Mouse (Mus musculus) C2C12 (cell line): ENCODE measurements at regions not wholly inside any gene's neighbourhood (a gene's known extent, or its start where the extent isn't known, plus 50 kb on each side); places are given as distances from the start of the nearest gene placed in this dataset.

Source experiments
- CEBPB ChIP-seq: IDR thresholded peaks from one replicate; pipeline ENCODE4 v1.6.1; 2011; ENCODE audit warnings: low read depth, mild to moderate bottlenecking, control low read depth, moderate library complexity
- CTCF ChIP-seq: IDR thresholded peaks from one replicate; pipeline ENCODE4 v1.5.1; 2011; ENCODE audit not compliant: control insufficient read depth, insufficient read depth, insufficient read length
- FOSL1 ChIP-seq: IDR thresholded peaks from one replicate; pipeline ENCODE4 v1.8.0; 2011; ENCODE audit warnings: mild to moderate bottlenecking, low read length; ENCODE audit not compliant: poor library complexity, insufficient read depth, severe bottlenecking
- MAX ChIP-seq: IDR thresholded peaks from one replicate; pipeline ENCODE4 v1.6.1; 2011; ENCODE audit warnings: mild to moderate bottlenecking, control low read depth
- MYOG ChIP-seq: IDR thresholded peaks from one replicate; pipeline ENCODE4 v1.6.1; 2011; ENCODE audit not compliant: control insufficient read depth, insufficient read length; ENCODE audit errors: extremely low read depth
- USF1 ChIP-seq: IDR thresholded peaks from one replicate; pipeline ENCODE4 v1.6.1; 2011; ENCODE audit warnings: low read depth, mild to moderate bottlenecking, control low read depth, moderate library complexity

DNA sequence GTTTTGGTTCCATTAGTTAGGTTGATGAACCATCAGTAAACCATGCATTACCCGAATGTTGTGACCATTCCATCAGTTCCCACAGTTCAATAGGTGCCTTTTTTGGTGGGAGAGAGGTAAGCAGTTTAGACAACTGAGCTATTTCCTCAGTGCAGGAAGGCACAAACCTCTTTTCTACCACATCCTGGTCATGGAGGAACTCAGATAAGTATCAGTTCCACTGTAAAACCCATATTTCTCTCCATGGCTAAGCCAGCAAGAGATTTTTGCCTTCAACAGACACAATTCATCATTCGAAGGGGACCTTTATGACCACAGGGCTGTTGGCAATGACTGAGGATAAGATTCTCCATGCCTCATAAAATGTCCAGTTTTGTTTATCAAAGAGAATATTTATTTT is 92.3 kb upstream of the Gm28710 start:
- TF ChIP-seq FOSL1 (no peak), CEBPB (no peak), CTCF (no peak), USF1 (no peak), MYOG (no peak), MAX (no peak)
